Mouse (Mus musculus): ENCODE results near the gene Pcna.
A peak's percentile ranks its signal among the peaks of the same experiment; 100 is the strongest.
"Not testable (repeated sequence)": the region's sequence is repeated elsewhere in the genome, so short reads cannot be mapped to it uniquely, and the experiment has no call there.

The Pcna gene

GRCm38 (mm10) chr2:132252542-132253528 lies at the start of gene Pcna:
Gene Pcna (minus strand): TSS chr2:132253314.
- peak; percentile 96 to 97 for DNase-seq (ENCODE audit: low read depth in 1 of 2, low spot score in 2 of 2)

GRCm38 (mm10) chr2:132301436-132301835 lies 48.3 kb upstream of the Pcna start:
- DNase-seq (ENCODE audit: low read depth in 1 of 2, low spot score in 2 of 2), result no peak

- no peak for DNase-seq (ENCODE audit: low read depth in 1 of 2, low spot score in 2 of 2)
Observed at GRCm38 (mm10) chr2:132298250-132298649, 45.1 kb upstream of the Pcna start.

GRCm38 (mm10) chr2:132293694-132294450 lies 40.8 kb upstream of the Pcna start:
- DNase-seq (ENCODE audit: low read depth in 1 of 2, low spot score in 2 of 2), result no peak

- no peak for DNase-seq (ENCODE audit: low read depth in 1 of 2, low spot score in 2 of 2)
Observed at GRCm38 (mm10) chr2:132292083-132292482, 39.0 kb upstream of the Pcna start.

GRCm38 (mm10) chr2:132291265-132291664 lies 38.2 kb upstream of the Pcna start:
- no peak for DNase-seq (ENCODE audit: low read depth in 1 of 2, low spot score in 2 of 2)

- DNase-seq (ENCODE audit: low read depth in 1 of 2, low spot score in 2 of 2), result no peak
Observed at GRCm38 (mm10) chr2:132290808-132291207, 37.7 kb upstream of the Pcna start.

- not testable (repeated sequence) for DNase-seq (ENCODE audit: low read depth in 1 of 2, low spot score in 2 of 2)
Observed at GRCm38 (mm10) chr2:132289213-132289612, 36.1 kb upstream of the Pcna start.

GRCm38 (mm10) chr2:132286376-132287076 lies 33.4 kb upstream of the Pcna start:
- DNase-seq (ENCODE audit: low read depth in 1 of 2, low spot score in 2 of 2), result no peak

- not testable (repeated sequence) for DNase-seq (ENCODE audit: low read depth in 1 of 2, low spot score in 2 of 2)
Observed at GRCm38 (mm10) chr2:132285722-132286121, 32.6 kb upstream of the Pcna start.

- DNase-seq (ENCODE audit: low read depth in 1 of 2, low spot score in 2 of 2), result no peak
Observed at GRCm38 (mm10) chr2:132284492-132285139, 31.5 kb upstream of the Pcna start.

- no peak for DNase-seq (ENCODE audit: low read depth in 1 of 2, low spot score in 2 of 2)
Observed at GRCm38 (mm10) chr2:132283236-132284070, 30.3 kb upstream of the Pcna start.

- DNase-seq (ENCODE audit: low read depth in 1 of 2, low spot score in 2 of 2), result no peak
Observed at GRCm38 (mm10) chr2:132282453-132283174, 29.5 kb upstream of the Pcna start.

GRCm38 (mm10) chr2:132281560-132282452 lies 28.7 kb upstream of the Pcna start:
- DNase-seq (ENCODE audit: low read depth in 1 of 2, low spot score in 2 of 2), result no peak

GRCm38 (mm10) chr2:132280518-132281120 lies 27.5 kb upstream of the Pcna start:
- no peak for DNase-seq (ENCODE audit: low read depth in 1 of 2, low spot score in 2 of 2)

GRCm38 (mm10) chr2:132279978-132280377 lies 26.9 kb upstream of the Pcna start:
- DNase-seq (ENCODE audit: low read depth in 1 of 2, low spot score in 2 of 2), result no peak

GRCm38 (mm10) chr2:132279336-132279882 lies 26.3 kb upstream of the Pcna start:
- no peak for DNase-seq (ENCODE audit: low read depth in 1 of 2, low spot score in 2 of 2)
